Mouse (Mus musculus) spleen, adult 2 months (tissue): ENCODE results near the gene Arfgef3. TPM values are rescaled to one million over a fixed set of nuclear protein-coding genes. Genes with fewer than 3 reads are reported as not detected.

Experiments
- DNase-seq, 2 experiments: peaks; one replicate each; pipeline versions ENCODE4 v3.0.0 to v3.0.0-alpha.2; 2012 to 2021; ENCODE audit warnings: low spot score in 2 of 2, low read depth in 1 of 2
- H3K27ac ChIP-seq: fragments of 200-500 bp; 2 replicates; pipeline ENCODE4 v1.5.1; 2012; ENCODE audit warnings: low read length, inconsistent platforms; ENCODE audit not compliant: insufficient read depth
- H3K27me3 ChIP-seq: fragments of 200-500 bp; 2 replicates; pipeline ENCODE4 v1.6.1; 2012; ENCODE audit warnings: mild to moderate bottlenecking, moderate library complexity, low read length, inconsistent platforms; ENCODE audit not compliant: control insufficient read depth, insufficient read depth
- H3K36me3 ChIP-seq: fragments of 200-500 bp; 2 replicates; pipeline ENCODE4 v1.6.1; 2012; ENCODE audit warnings: mild to moderate bottlenecking, low read length, inconsistent platforms; ENCODE audit not compliant: control insufficient read depth, insufficient read depth
- H3K4me1 ChIP-seq: fragments of 200-500 bp; 2 replicates; pipeline ENCODE4 v1.6.1; 2011; ENCODE audit warnings: inconsistent platforms; ENCODE audit not compliant: control insufficient read depth, insufficient read depth, insufficient read length
- H3K4me3 ChIP-seq: fragments of 200-500 bp; 2 replicates; pipeline ENCODE4 v1.5.1; 2011; ENCODE audit warnings: mild to moderate bottlenecking, inconsistent platforms; ENCODE audit not compliant: insufficient read depth, insufficient read length; ENCODE audit errors: extremely low read depth
- CTCF ChIP-seq: fragments of 200-500 bp; IDR thresholded peaks from 2 replicates; pipeline ENCODE4 v1.5.1; 2011; ENCODE audit warnings: mild to moderate bottlenecking, inconsistent platforms; ENCODE audit not compliant: insufficient read depth, insufficient read length, insufficient replicate concordance; ENCODE audit errors: extremely low read depth
- POLR2A ChIP-seq: fragments of 200-500 bp; IDR thresholded peaks from 2 replicates; pipeline ENCODE4 v1.6.1; 2011; ENCODE audit warnings: low read depth, low read length, inconsistent platforms
- WGBS: fragments of 180-500 bp; shearing (Covaris S2); methylation state at CpG from one replicate; pipeline ENCODE4 v1.1.7; 2018; 5-methylcytosine and 5-hydroxymethylcytosine counted together
- polyA plus RNA-seq: library from polyadenylated mRNA; depleted of rRNA; stranded (reverse); fragments of >200 nt; gene quantifications from 2 replicates; pipeline ENCODE4 v1.2.3, GENCODE M21; 2012; rRNA removed

Gene Arfgef3
- 0.19 and 0.31 TPM in 2 replicates for polyA plus RNA-seq

GRCm38 (mm10) chr10:18743286-18744142, at the start of gene Arfgef3:
Gene Arfgef3 (minus strand): TSS chr10:18743949.
- 6% methylated on average over 50 of the region's 50 CpGs for WGBS
- no peak for DNase-seq
- H3K36me3 ChIP-seq: no peaks in the 10 kb centered on the region
- no peak within 1 kb of the TSS for H3K27ac ChIP-seq
- H3K27me3 ChIP-seq: peaks cover 8% of the 10 kb centered on the region; the same call in 1 of the 2 replicates
- H3K4me1 ChIP-seq: peaks cover 4% of the 10 kb centered on the region; the same call in 1 of the 2 replicates
- TF ChIP-seq POLR2A: no peak
- TF ChIP-seq CTCF: no peak
- H3K4me3 ChIP-seq: peak within 1 kb of the TSS; percentile 47

GRCm38 (mm10) chr10:18790063-18790462, 46.3 kb upstream of the Arfgef3 start:
- TF ChIP-seq CTCF (no peak), POLR2A (no peak)
- H3K36me3 ChIP-seq: no peaks in the 10 kb centered on the region
- 90% methylated on average over 4 of the region's 4 CpGs for WGBS
- H3K4me3 ChIP-seq: no peak overlapping the region
- no peak for DNase-seq
- H3K4me1 ChIP-seq: no peaks in the 10 kb centered on the region
- H3K27ac ChIP-seq: no peak overlapping the region
- H3K27me3 ChIP-seq: no peaks in the 10 kb centered on the region

- Histone ChIP-seq H3K36me3 (no peaks in the 10 kb centered on the region), H3K27ac (no peak overlapping the region), H3K4me3 (no peak overlapping the region), H3K4me1 (no peaks in the 10 kb centered on the region), H3K27me3 (no peaks in the 10 kb centered on the region)
- no peak for DNase-seq
- no peak for TF ChIP-seq CTCF
- TF ChIP-seq POLR2A: no peak
- WGBS: 92% methylated on average over 1 of the region's 1 CpGs
Observed at GRCm38 (mm10) chr10:18788601-18789000, 44.9 kb upstream of the Arfgef3 start.

- DNase-seq: no peak
- no peaks in the 10 kb centered on the region for H3K4me1 ChIP-seq
- no peaks in the 10 kb centered on the region for H3K36me3 ChIP-seq
- TF ChIP-seq POLR2A (no peak), CTCF (no peak)
- H3K4me3 ChIP-seq: no peak within 1 kb of the TSS
- 82% methylated on average over 1 of the region's 1 CpGs for WGBS
- H3K27ac ChIP-seq: no peak within 1 kb of the TSS
- H3K27me3 ChIP-seq: no peaks in the 10 kb centered on the region
Observed at GRCm38 (mm10) chr10:18786693-18787092, 42.9 kb upstream of the Arfgef3 start, which contains the start of gene Gm4922. Gene Gm4922 (minus strand): TSS chr10:18786793.

GRCm38 (mm10) chr10:18777546-18777945, 33.8 kb upstream of the Arfgef3 start:
- Histone ChIP-seq H3K27ac (no peak overlapping the region), H3K36me3 (no peaks in the 10 kb centered on the region), H3K27me3 (no peaks in the 10 kb centered on the region), H3K4me1 (no peaks in the 10 kb centered on the region), H3K4me3 (no peak overlapping the region)
- DNase-seq: no peak
- TF ChIP-seq POLR2A (no peak), CTCF (no peak)
- WGBS: 79% methylated on average over 3 of the region's 3 CpGs

- TF ChIP-seq CTCF (no peak), POLR2A (no peak)
- WGBS: 83% methylated on average over 4 of the region's 4 CpGs
- H3K27me3 ChIP-seq: no peaks in the 10 kb centered on the region
- H3K36me3 ChIP-seq: no peaks in the 10 kb centered on the region
- no peak for DNase-seq
- H3K4me1 ChIP-seq: no peaks in the 10 kb centered on the region
- no peak overlapping the region for H3K4me3 ChIP-seq
- H3K27ac ChIP-seq: no peak overlapping the region
Observed at GRCm38 (mm10) chr10:18772537-18773179, 28.9 kb upstream of the Arfgef3 start.

GRCm38 (mm10) chr10:18769909-18770308, 26.2 kb upstream of the Arfgef3 start:
- TF ChIP-seq CTCF (no peak), POLR2A (no peak)
- Histone ChIP-seq H3K4me3 (no peak overlapping the region), H3K27me3 (no peaks in the 10 kb centered on the region), H3K36me3 (no peaks in the 10 kb centered on the region), H3K4me1 (no peaks in the 10 kb centered on the region), H3K27ac (no peak overlapping the region)
- WGBS: 67% methylated on average over 5 of the region's 5 CpGs
- no peak for DNase-seq
